Mouse (Mus musculus) frontal cortex, postnatal 25 days (tissue): ENCODE results near the gene Sec31a.
A peak's percentile ranks its signal among the peaks of the same experiment; 100 is the strongest.

Experiments used
- DNase-seq, 2 experiments: peaks; one replicate each; pipeline ENCODE4 v3.0.0; 2022; ENCODE audit warnings: low spot score in 2 of 2

Sec31a gene

GRCm38 (mm10) chr5:100408485-100408884, 7.5 kb downstream of the Sec31a start:
- no peak for DNase-seq

DNA sequence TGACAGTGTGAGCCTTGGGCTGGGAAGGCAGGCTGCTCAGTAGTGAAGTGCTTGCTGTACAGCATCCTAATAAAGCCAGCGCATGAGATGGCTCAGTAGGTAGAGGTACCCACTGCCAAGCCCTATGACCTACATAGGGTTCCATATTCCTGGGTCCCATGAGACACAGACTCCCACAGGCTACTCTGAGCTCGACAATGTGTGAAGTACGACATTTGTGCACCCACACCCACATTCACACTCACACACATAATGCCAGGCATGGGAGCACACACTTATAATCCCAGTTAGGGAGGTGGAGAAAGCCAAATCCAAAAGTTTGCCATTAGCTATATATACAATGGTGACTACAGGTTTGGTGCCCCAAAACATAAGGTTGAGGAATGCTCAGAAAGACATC, 19.3 kb downstream of the Sec31a start:
- DNase-seq = no peak

DNA sequence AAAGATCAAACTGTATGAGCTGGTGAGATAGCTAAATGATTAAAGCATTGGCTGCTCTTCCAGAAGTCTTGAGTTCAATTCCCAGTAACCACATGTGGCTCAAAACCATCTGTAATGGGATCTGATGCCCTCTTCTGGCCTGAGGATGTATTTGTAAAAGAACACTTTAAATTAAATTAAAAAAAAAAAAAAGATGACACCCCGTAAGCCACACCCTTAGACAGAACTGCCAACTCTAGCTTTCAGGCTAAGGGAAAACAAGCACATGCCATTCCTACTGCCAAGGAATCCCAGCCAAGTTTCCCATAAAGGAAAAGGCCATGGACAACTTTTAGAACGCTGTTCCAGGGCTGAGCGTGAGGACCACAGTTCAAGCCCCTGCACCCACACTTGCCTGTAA, 22.4 kb downstream of the Sec31a start:
- no peak for DNase-seq

DNA sequence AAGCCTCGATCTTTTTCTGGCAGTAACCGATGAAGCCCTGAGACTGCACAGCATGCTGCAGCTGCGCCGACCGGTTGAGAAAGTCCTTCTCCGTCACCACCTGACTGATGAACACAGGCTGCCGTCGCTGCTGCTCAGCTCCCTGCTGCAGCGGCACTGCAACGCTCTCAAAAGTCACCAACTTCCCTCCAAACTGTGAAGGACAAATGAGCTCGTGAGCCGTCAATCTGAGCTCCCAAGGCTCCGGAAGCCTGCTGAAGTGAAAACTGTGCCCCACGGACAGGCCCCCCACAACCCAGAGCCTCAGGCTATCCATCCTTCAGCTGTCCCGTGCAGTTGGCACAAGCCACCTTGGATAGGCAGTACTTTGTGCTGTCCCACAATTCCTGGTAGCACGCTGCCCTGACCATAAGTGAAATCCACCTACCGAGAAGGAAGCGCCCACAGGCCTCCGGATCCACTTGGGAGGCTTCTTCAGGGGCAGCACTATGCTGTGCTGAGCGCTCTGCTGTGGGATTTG, 23.5 kb downstream of the Sec31a start:
- DNase-seq = no peak

GRCm38 (mm10) chr5:100383782-100384510, 32.1 kb downstream of the Sec31a start:
- no peak for DNase-seq

- DNase-seq = peak in 1 of 2 experiments; percentile 21
Measured at GRCm38 (mm10) chr5:100381094-100381493, 34.9 kb downstream of the Sec31a start.

DNA sequence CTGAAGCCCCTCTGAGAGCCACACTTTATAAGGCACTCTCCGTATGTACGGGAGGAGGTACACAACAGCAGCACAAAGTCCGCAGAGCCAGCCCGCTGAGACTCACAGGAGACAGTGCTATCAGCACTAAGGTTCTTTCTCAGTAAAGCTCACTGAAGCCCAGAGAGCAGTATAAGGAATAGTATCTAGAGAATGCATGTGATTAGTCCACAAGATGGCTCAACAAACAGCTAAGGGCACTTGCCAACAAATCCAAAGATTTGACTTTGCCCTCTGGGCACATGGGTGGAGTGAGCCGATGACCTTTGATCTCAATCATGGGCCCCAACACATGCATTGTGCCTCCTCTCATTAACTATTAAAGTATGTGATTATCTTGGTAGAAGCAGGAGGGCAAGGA, 35.8 kb downstream of the Sec31a start:
- no peak for DNase-seq

DNA sequence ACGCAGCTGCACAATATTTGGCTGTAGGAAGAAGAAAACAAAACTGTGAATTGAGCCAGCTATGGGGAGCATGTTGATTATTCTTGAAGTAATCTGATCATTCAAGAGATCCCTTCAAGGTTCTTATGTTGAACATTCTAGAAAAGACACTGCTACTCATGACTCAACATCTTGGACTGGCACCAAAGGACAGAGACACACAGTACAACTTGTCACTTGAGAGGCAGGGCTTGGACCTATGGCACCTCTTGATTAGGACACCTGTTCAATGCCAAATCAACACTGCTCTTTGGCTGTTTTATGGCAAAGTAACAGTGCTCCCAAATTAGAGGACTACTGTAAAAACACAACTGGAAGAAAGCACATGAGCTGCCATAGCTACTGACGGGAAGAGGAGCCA, 37.1 kb downstream of the Sec31a start:
- DNase-seq = no peak

DNA sequence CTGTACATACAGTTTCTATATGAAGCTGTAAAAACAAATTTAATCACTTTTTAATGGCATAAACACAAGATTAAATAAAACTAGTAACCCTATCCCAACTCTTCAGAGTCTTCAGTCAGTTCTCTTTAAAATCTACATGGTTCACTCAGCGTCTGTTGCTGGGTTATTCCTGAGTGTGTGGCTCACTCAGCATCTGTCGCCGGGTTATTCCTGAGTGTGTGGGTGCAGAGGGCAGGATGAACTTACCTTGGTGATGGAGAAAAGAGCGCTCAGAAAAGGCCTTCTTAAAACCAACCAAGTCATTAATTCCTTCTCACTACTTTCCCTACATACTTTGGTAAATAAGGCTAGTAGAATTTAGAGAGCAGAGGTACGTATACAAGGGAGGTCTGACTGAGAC, 37.8 kb downstream of the Sec31a start:
- DNase-seq = no peak

DNA sequence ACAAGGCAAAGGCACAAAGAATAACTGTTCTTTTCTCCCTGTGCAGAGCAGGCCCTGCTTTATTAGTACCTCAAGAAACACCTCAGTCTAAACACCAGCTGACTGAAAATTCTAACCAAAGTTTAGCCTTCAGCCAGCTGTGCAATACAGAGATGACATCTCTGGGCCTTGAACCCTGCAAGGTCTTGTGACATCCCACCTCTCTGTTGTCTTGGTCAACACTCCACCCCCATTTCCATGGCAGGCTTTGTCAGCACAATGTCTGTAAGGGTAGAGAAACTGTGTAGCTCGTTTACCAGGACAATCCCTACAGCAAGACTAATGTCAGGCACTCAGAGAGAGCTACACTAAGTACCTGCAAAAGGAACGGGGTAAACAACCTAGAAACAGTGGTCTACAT, 38.7 kb downstream of the Sec31a start:
- no peak for DNase-seq

- no peak for DNase-seq
Measured at GRCm38 (mm10) chr5:100374703-100375102, 41.3 kb downstream of the Sec31a start.

DNA sequence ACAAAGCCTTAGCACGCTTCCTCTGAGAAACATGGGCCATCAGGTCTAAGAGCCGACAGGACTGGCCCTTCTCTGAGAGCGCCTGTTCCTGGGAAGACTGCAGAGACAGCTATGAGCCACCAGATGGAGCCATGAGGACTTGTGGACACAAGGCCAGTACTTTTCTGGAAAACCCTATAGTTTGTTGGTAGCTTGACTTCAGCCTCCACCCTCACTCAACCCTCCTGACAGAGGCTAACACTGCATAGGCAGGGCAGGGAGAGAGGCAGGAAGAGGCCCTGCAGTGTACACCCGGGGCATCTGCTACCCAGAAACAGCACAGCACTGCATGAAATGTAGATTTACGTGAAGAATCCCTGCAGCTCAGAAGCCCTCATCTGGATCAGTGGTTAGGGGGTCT, 42.1 kb downstream of the Sec31a start:
- peak in 1 of 2 experiments; percentile 20 for DNase-seq

- no peak for DNase-seq
Measured at GRCm38 (mm10) chr5:100370919-100371318, 45.1 kb downstream of the Sec31a start.

GRCm38 (mm10) chr5:100369825-100370459, 46.1 kb downstream of the Sec31a start:
- no peak for DNase-seq

DNA sequence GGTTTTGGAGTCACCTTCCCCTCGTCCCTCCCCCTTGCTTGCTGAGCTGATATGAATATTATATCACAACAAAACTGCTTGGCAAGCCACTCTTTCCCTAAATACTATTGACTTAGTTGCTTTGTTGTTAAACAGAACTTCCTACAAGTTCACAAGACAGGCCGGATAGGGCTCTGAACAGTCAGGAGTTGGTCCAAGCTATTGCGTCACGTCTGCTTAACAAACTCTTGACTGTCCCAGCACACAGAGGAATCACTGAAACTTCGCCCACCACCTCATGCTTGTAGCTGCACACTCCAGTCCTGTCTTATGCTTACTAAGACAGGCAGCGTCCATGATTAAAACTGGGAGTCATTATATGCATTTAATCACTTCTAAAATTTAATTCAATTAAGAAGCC, 46.9 kb downstream of the Sec31a start:
- no peak for DNase-seq

DNA sequence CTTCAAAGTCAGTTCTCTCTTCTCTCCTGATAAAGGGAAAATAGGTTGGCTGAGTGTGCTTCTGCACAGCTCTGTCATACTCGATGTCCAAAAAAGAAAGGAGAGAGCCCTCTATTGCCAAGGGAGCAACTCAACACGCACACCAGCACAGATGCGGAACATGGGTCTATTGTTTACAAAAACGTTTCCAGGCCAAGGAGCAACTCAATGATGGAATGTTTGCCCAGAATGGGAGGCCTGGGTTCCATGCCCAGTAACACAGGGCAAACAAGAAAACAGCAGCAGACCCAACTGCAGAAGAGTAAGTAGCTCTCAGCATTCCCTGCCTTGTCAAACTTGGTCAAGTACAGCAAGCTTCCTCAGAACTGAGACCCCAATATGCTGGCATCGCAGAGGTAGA, 47.5 kb downstream of the Sec31a start:
- no peak for DNase-seq

GRCm38 (mm10) chr5:100367051-100367450, 49.0 kb downstream of the Sec31a start:
- DNase-seq = no peak

DNA sequence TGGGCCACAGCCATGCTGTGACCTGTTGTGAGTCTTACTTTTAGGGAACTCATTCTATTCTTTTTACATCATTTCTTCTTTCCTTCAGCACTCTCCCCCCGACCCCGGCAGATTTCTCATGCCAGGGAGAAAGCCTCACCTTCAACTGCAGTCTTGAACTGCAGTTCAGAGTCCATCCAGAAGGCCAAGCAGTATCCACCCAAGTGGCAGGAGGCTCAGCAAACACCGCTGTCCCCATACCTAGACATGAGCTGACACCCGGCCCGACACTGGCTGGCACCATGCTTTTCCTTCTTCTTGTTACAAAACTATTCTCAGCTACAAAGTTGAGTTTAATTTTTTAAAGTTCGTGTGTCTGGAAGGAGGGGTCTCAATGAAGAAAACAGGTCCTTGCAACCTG, 55.7 kb downstream of the Sec31a start:
- no peak for DNase-seq

DNA sequence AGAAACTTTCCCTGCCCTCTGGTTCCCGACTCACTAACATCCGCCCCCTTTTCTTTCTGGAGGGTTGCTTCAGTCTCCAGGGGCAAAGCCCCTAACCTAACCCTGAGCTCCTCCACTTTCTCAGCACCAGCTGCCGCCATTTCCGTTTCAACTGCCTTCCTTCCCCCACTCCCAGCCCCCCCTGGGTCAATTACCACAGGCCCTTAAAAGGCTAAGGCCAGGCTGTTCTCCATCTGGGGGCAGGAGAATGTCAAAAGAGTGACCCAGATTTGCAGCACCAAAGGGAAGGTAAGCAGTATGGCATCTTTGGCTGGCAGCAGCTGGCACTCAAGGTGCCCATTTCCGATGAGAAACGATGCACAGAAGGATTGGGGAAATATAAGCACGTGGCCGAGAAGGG, 57.7 kb downstream of the Sec31a start:
- no peak for DNase-seq

- DNase-seq = no peak
Measured at GRCm38 (mm10) chr5:100354644-100355043, 61.4 kb downstream of the Sec31a start.

DNA sequence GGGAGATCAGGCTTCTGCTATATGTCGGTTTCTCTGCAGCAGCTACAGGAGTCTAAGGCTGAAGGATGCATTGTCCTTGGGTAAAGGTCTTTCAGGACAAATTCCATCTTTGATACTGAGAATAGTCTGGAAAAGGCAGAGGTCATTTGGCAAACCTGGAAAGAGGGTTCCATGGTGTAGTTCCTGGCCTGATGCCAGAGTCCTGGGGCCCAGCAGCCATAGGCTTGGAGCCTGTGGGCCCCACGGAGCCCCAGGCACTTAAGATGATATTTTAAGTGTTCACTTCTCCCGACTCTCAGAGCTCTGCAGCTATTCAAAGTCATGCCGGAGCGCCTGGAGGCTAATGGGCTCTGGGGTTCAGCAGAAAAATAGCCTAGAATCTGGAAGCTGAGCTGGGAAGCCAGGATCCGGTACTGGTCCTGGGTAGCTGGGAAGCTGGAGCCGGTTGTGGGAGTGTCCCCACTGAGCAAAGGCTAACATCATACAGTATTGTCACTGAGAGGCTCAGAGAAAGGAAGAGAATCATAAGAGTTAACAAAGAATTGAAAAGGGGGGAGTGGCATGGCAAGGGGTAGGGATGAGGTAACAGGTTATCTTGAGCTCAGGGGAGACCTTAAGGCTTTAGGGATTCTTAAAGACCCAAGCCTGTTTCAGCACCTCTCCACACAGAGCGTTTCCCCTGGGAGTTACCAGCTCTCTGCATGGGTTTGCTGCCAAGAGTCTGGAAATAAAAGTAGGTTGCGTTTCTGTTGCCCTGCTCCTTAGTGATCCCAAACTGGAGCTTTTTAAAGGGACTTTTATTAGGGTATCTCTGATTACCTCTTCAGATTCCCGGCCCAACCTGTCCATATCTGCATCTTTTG, 62.8 kb downstream of the Sec31a start:
- DNase-seq = no peak

GRCm38 (mm10) chr5:100350907-100351456, 65.1 kb downstream of the Sec31a start:
- no peak for DNase-seq
